Mouse (Mus musculus) thymus, adult 2 months (tissue): ENCODE data around the gene Prss44.

ENCODE experiments used
- CTCF ChIP-seq: fragments of 200-500 bp; IDR thresholded peaks from 2 replicates; pipeline ENCODE4 v1.5.1; 2012; ENCODE audit warnings: mild to moderate bottlenecking, control low read depth, low read length, moderate library complexity, borderline replicate concordance; ENCODE audit not compliant: control insufficient read depth, poor library complexity, insufficient read depth; ENCODE audit errors: extremely low read depth
- POLR2A ChIP-seq: fragments of 200-500 bp; IDR thresholded peaks from 2 replicates; pipeline ENCODE4 v1.6.1; 2012; ENCODE audit warnings: mild to moderate bottlenecking, low read length, control low read depth, moderate library complexity; ENCODE audit not compliant: control insufficient read depth, poor library complexity, insufficient read depth; ENCODE audit errors: extremely low read depth

DNA sequence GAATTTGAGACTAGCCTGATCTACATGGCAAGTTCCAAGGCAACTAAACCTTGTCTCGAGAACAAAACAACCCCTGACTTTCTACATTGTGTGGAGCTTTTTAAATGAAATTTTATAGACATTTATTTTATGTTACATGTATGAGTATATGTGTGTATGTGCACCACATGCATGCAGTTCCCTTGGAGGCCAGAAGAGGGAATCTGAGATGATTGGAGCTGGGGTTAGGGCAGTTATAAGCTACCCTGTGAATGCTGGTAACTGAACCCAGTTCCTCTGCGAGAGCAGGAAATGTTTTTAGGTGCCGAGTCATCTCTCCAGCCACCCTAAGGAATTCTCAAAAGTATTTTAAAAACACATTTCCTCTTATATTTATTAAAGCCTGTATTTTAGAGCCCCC lies 25.6 kb upstream of the Prss44 start:
- TF ChIP-seq CTCF: no peak
- no peak for TF ChIP-seq POLR2A
